Mouse (Mus musculus) kidney, embryonic 15.5 days (tissue): Measurements from ENCODE around the gene Kif18b. TPM values are rescaled to one million over a fixed set of nuclear protein-coding genes. Genes with fewer than 3 reads are reported as not detected.

Experiments
- ATAC-seq: fragments of 200-750 bp; cut with Nextera tagmentation; replicated peaks from 2 replicates; pipeline ENCODE4 v1.8.0; 2017; ENCODE audit warnings: moderate TSS enrichment; ENCODE audit not compliant: low FRiP score
- H3K27ac ChIP-seq: fragments of 300-500 bp; sonication (generic); 2 replicates; pipeline ENCODE4 v1.5.1; 2015; ENCODE audit warnings: mild to moderate bottlenecking, inconsistent platforms
- H3K27me3 ChIP-seq: fragments of 300-500 bp; sonication (generic); 2 replicates; pipeline ENCODE4 v1.6.1; 2015; ENCODE audit warnings: inconsistent platforms
- H3K36me3 ChIP-seq: fragments of 300-500 bp; sonication (generic); 2 replicates; pipeline ENCODE4 v1.6.1; 2015; ENCODE audit warnings: inconsistent platforms
- H3K4me1 ChIP-seq: fragments of 300-500 bp; sonication (generic); 2 replicates; pipeline ENCODE4 v1.6.1; 2015; ENCODE audit warnings: inconsistent platforms
- H3K4me2 ChIP-seq: fragments of 300-500 bp; sonication (generic); 2 replicates; pipeline ENCODE4 v1.6.1; 2015; ENCODE audit warnings: moderate library complexity, mild to moderate bottlenecking, inconsistent platforms
- H3K4me3 ChIP-seq: fragments of 300-500 bp; sonication (generic); replicated peaks from 2 replicates; pipeline ENCODE4 v1.5.1; 2015; ENCODE audit warnings: mild to moderate bottlenecking, inconsistent platforms
- H3K9ac ChIP-seq: fragments of 300-500 bp; sonication (generic); 2 replicates; pipeline ENCODE4 v1.6.1; 2015; ENCODE audit warnings: mild to moderate bottlenecking, inconsistent platforms
- H3K9me3 ChIP-seq: fragments of 300-500 bp; sonication (generic); replicated peaks from 2 replicates; pipeline ENCODE4 v1.6.1; 2016; ENCODE audit warnings: inconsistent platforms
- WGBS: fragments of 180-500 bp; shearing (Covaris S2); methylation state at CpG from one replicate; pipeline ENCODE4 v1.1.7; 2015; ENCODE audit warnings: mixed read lengths; 5-methylcytosine and 5-hydroxymethylcytosine counted together
- polyA plus RNA-seq: library from polyadenylated mRNA; unstranded; fragments of >200 nt; fragmentation: Nextera tagmentation; extraction: Ambion mirVana; gene quantifications from 2 replicates; pipeline ENCODE4 v1.2.1, GENCODE M21; 2015

Gene Kif18b
- polyA plus RNA-seq, 1 experiment from 2014 or later, result 10.7 TPM

DNA sequence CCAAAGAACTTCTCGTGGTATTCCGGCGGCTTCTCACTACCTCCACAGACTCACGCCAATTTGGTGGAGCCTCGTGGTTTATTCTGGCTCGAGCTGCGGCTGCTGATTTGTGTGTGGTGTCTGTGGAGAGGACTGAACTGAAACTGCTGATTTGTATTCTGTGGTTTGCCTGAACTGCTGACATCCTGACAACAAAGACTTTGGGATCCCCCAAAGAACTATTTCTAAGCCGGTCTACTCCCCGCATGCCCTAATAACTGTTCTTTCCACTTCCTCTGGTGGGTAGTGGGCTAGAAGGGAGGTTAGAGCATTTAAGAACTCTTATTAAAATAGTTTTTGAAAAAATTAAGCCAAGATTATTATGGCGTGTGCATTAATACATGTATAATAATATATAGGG lies 5.7 kb upstream of the Kif18b start:
- 92% methylated on average over 10 of the region's 10 CpGs for WGBS
- H3K36me3 ChIP-seq, result no peaks in the 10 kb centered on the region
- H3K27me3 ChIP-seq, result peaks cover 17% of the 10 kb centered on the region
- H3K4me1 ChIP-seq, result 0 out of 2 replicates have a peak, but pooled peaks cover under 1% of the 10 kb centered on the region
- H3K4me3 ChIP-seq, result no peak overlapping the region
- H3K9ac ChIP-seq, result no peak overlapping the region
- no peaks in the 10 kb centered on the region for H3K9me3 ChIP-seq
- H3K4me2 ChIP-seq, result no peak overlapping the region
- no peak overlapping the region for H3K27ac ChIP-seq
- ATAC-seq, result no peak

DNA sequence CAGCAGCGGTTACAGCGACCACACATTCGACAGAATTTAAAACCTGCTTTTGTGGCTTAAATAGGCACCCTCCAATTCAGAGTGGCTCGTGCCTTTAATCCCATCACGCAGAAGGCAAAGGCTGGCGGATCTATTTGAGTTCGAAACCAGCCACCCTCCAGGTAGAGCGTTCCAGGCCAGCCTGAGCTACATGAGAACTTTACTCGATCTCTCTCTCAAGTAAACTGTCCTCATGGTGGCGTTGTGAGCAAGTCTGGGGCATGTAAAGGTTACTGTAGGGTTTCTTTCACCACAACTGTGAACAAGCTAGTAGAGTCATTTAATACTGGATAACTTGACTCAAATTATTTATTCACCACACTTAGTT lies 410 bp upstream of the Kif18b start:
- Histone ChIP-seq H3K9me3 (no peaks in the 10 kb centered on the region), H3K4me1 (peaks cover 33% of the 10 kb centered on the region), H3K27ac (peak overlapping the region; percentile 97), H3K9ac (peak overlapping the region; percentile 55), H3K27me3 (no peaks in the 10 kb centered on the region), H3K4me2 (peak overlapping the region; percentile 71), H3K4me3 (peak overlapping the region; percentile 87), H3K36me3 (0 out of 2 replicates have a peak, but pooled peaks cover 6% of the 10 kb centered on the region)
- WGBS, result 1% methylated on average over 10 of the region's 10 CpGs
- ATAC-seq, result 0 out of 2 replicates have a peak, but pooled peaks have one; percentile 37

DNA sequence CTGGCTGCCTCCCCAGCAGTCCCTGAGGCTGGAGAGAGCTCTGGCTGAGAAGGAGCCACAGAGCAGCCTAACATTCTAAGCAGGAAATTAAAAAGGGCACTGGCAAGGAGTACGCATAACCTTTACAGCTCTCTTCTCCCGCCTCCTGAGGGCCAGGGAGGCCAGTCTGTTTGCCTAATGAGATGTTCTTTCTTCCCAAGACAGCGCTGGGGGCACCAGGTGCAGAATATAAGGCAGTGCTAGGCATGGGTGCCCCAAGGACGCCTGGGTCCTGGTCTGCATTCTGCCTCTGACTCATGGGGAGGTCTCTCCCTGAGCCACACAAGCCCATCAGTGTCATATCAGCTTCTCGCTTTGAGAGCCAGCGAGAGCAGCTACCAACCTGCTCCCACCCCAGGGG lies 3.4 kb downstream of the Kif18b start:
- Histone ChIP-seq H3K9me3 (no peaks in the 10 kb centered on the region), H3K27me3 (no peaks in the 10 kb centered on the region), H3K36me3 (peaks cover 14% of the 10 kb centered on the region), H3K4me2 (no peak overlapping the region; the same call in 1 of the 2 replicates), H3K4me3 (no peak overlapping the region), H3K4me1 (peaks cover 33% of the 10 kb centered on the region), H3K9ac (no peak overlapping the region), H3K27ac (no peak overlapping the region)
- no peak for ATAC-seq
- 77% methylated on average over 6 of the region's 6 CpGs for WGBS

GRCm38 (mm10) chr11:102918077-102918476 lies 6.8 kb downstream of the Kif18b start:
- Histone ChIP-seq H3K9me3 (no peaks in the 10 kb centered on the region), H3K4me3 (no peak overlapping the region), H3K4me1 (peaks cover 19% of the 10 kb centered on the region), H3K4me2 (no peak overlapping the region), H3K27ac (no peak overlapping the region), H3K27me3 (no peaks in the 10 kb centered on the region), H3K9ac (no peak overlapping the region), H3K36me3 (peaks cover 48% of the 10 kb centered on the region)
- WGBS, result 80% methylated on average over 4 of the region's 4 CpGs
- ATAC-seq, result no peak

GRCm38 (mm10) chr11:102915380-102915779 lies 9.5 kb downstream of the Kif18b start:
- WGBS, result 90% methylated on average over 9 of the region's 9 CpGs
- Histone ChIP-seq H3K9me3 (no peaks in the 10 kb centered on the region), H3K4me3 (no peak overlapping the region), H3K4me2 (no peak overlapping the region), H3K36me3 (peaks cover 68% of the 10 kb centered on the region), H3K27ac (no peak overlapping the region), H3K27me3 (no peaks in the 10 kb centered on the region), H3K9ac (no peak overlapping the region), H3K4me1 (no peaks in the 10 kb centered on the region)
- no peak for ATAC-seq

GRCm38 (mm10) chr11:102911376-102911775 lies 13.5 kb downstream of the Kif18b start:
- H3K9me3 ChIP-seq, result no peaks in the 10 kb centered on the region
- no peaks in the 10 kb centered on the region for H3K4me1 ChIP-seq
- H3K9ac ChIP-seq, result no peak overlapping the region
- H3K4me2 ChIP-seq, result no peak overlapping the region
- no peak overlapping the region for H3K27ac ChIP-seq
- no peak for ATAC-seq
- 64% methylated on average over 7 of the region's 7 CpGs for WGBS
- H3K36me3 ChIP-seq, result peaks cover 99% of the 10 kb centered on the region
- no peak overlapping the region for H3K4me3 ChIP-seq
- no peaks in the 10 kb centered on the region for H3K27me3 ChIP-seq

DNA sequence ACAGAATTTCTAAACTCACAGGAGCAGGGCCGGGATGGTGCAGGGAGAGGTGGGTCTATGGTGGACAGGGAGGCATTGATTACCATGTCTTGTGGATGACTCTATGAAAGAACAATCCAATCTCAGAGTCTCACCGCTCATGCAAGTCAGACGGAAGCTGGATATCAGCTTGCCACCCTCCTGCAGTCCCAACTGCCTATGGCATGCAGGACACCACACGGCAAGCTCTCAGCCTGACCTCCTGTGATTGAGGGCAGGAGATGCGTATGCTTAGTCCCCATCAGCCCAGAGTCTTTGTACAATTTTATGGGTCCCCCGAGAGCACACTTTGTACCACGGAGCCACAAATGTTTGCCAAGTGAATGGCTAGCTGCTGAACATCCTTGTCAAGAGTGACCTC lies 21.3 kb downstream of the Kif18b start:
- Histone ChIP-seq H3K4me3 (no peak overlapping the region), H3K9ac (no peak overlapping the region), H3K4me2 (no peak overlapping the region), H3K9me3 (no peaks in the 10 kb centered on the region), H3K27ac (no peak overlapping the region), H3K36me3 (peaks cover 39% of the 10 kb centered on the region), H3K4me1 (peaks cover 12% of the 10 kb centered on the region; the same call in 1 of the 2 replicates), H3K27me3 (peaks cover 15% of the 10 kb centered on the region)
- no peak for ATAC-seq
- 71% methylated on average over 7 of the region's 7 CpGs for WGBS

DNA sequence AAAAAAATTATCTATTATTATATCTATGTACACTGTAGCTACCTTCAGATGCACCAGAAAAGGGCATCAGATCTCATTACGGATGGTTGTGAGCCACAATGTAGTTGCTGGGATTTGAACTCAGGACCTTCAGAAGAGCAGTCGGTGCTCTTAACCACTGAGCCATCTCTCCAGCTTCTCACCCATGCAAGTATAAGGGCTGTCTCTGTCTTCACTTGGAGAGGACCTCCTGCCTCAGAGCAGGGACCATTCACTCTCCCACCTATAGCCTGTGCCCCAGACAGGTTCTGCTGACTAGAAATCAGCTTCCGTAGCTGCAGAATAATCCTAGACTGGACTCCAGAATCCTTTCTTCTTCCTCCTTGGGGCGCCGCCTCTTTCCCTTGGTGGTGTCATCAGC lies 22.8 kb downstream of the Kif18b start:
- Histone ChIP-seq H3K9ac (no peak overlapping the region), H3K27me3 (peaks cover 20% of the 10 kb centered on the region), H3K36me3 (peaks cover 24% of the 10 kb centered on the region), H3K27ac (no peak overlapping the region), H3K4me2 (no peak overlapping the region), H3K9me3 (no peaks in the 10 kb centered on the region), H3K4me3 (no peak overlapping the region), H3K4me1 (peaks cover 14% of the 10 kb centered on the region)
- no peak for ATAC-seq
- 77% methylated on average over 5 of the region's 5 CpGs for WGBS

- Histone ChIP-seq H3K4me1 (peaks cover 22% of the 10 kb centered on the region), H3K9me3 (no peaks in the 10 kb centered on the region), H3K9ac (no peak overlapping the region), H3K27ac (no peak overlapping the region), H3K4me2 (no peak overlapping the region), H3K4me3 (no peak overlapping the region), H3K36me3 (peaks cover 15% of the 10 kb centered on the region), H3K27me3 (peaks cover 29% of the 10 kb centered on the region)
- 0 out of 2 replicates have a peak, but pooled peaks have one; percentile 7 for ATAC-seq
- WGBS, result 58% methylated on average over 4 of the region's 4 CpGs
Observed at GRCm38 (mm10) chr11:102901199-102901598, 23.7 kb downstream of the Kif18b start.

DNA sequence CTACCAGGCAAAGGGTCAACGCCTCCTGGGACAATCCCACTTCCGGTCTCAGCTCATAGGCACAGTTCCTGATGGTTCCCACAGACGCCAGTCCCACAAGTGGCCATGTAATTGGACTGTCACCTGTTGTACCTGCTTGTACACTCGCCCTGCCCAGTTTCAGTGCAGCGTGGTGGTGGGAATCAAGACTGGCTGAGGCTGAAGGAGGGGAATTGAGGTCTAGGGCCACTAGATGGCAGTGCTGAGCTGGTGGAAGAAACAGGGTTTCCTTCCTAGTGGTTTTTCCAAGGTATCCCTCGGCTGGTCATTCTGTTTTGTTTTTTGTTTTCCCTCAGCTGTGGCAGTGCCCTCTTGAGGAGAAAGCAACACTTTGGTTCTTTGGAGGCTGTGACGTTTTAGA lies 24.2 kb downstream of the Kif18b start, which contains the start of gene Gfap:
Gene Gfap (minus strand): TSS at position 150 of the 400 bp plus-strand sequence.
- no peak within 1 kb of the TSS for H3K27ac ChIP-seq
- H3K9me3 ChIP-seq, result no peaks in the 10 kb centered on the region
- 10% methylated on average over 7 of the region's 7 CpGs for WGBS
- H3K27me3 ChIP-seq, result peaks cover 34% of the 10 kb centered on the region
- 0 out of 2 replicates have a peak within 1 kb of the TSS, but pooled peaks have one; percentile 2 for H3K9ac ChIP-seq
- H3K4me3 ChIP-seq, result no peak within 1 kb of the TSS
- H3K4me2 ChIP-seq, result no peak within 1 kb of the TSS
- H3K36me3 ChIP-seq, result peaks cover 10% of the 10 kb centered on the region
- H3K4me1 ChIP-seq, result peaks cover 22% of the 10 kb centered on the region
- peak; percentile 47; the same call in 1 of the 2 replicates for ATAC-seq

DNA sequence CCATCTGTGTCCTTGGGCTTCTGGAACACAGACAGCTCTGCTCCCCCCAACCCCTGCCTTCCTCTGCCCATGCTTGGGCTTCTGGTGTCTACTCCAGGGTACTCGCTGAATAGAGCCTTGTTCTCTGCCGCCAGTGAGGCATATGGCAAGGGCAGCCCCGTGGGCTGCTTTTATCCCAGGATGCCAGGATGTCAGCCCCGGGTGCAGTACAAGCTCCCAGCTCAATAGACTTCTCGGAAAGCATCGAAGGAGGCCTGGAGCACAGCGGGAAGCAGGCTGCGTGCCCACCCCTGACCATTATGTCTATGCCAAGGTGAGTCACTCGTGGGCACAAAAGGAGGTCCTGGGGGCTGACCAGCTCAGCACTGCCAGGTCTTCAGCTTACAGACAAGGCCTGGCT lies 26.5 kb downstream of the Kif18b start:
- Histone ChIP-seq H3K27ac (no peak overlapping the region), H3K27me3 (peaks cover 57% of the 10 kb centered on the region), H3K36me3 (no peaks in the 10 kb centered on the region), H3K9me3 (no peaks in the 10 kb centered on the region), H3K4me3 (no peak overlapping the region), H3K4me2 (no peak overlapping the region), H3K4me1 (peaks cover 25% of the 10 kb centered on the region), H3K9ac (no peak overlapping the region)
- ATAC-seq, result no peak
- WGBS, result 84% methylated on average over 9 of the region's 9 CpGs

GRCm38 (mm10) chr11:102896641-102897040 lies 28.3 kb downstream of the Kif18b start:
- Histone ChIP-seq H3K27me3 (peaks cover 69% of the 10 kb centered on the region), H3K36me3 (no peaks in the 10 kb centered on the region), H3K4me2 (no peak overlapping the region), H3K4me3 (no peak overlapping the region), H3K27ac (no peak overlapping the region), H3K9ac (no peak overlapping the region), H3K4me1 (peaks cover 30% of the 10 kb centered on the region), H3K9me3 (no peaks in the 10 kb centered on the region)
- no peak for ATAC-seq
- WGBS, result 62% methylated on average over 20 of the region's 20 CpGs

DNA sequence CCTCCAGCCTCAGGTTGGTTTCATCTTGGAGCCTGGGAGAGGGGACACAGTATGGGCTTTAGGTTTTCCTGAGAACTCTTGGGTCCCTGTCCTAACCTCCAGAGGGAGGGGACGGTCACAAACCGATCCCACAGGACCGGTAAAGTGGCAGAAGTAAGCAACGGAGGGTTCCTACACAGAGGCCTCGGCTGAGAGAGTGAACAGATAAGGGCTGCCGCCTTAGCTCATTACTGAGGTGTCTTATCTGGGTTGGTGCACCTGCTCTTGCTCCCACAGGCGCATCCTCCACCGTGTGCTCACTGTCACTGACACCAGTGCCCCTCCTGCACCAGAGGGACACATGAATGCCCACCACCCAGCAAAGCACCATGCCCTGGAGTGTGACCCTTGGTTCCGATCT lies 29.1 kb downstream of the Kif18b start:
- Histone ChIP-seq H3K27me3 (peaks cover 71% of the 10 kb centered on the region), H3K4me1 (peaks cover 25% of the 10 kb centered on the region), H3K9me3 (no peaks in the 10 kb centered on the region), H3K36me3 (no peaks in the 10 kb centered on the region), H3K9ac (no peak overlapping the region), H3K4me2 (no peak overlapping the region), H3K27ac (no peak overlapping the region), H3K4me3 (no peak overlapping the region)
- WGBS, result 67% methylated on average over 9 of the region's 9 CpGs
- ATAC-seq, result no peak; the same call in 1 of the 2 replicates
